Mouse (Mus musculus): Measurements from ENCODE around the gene Fam163a.
A peak's percentile ranks its signal among the peaks of the same experiment; 100 is the strongest.

The Fam163a gene

DNA sequence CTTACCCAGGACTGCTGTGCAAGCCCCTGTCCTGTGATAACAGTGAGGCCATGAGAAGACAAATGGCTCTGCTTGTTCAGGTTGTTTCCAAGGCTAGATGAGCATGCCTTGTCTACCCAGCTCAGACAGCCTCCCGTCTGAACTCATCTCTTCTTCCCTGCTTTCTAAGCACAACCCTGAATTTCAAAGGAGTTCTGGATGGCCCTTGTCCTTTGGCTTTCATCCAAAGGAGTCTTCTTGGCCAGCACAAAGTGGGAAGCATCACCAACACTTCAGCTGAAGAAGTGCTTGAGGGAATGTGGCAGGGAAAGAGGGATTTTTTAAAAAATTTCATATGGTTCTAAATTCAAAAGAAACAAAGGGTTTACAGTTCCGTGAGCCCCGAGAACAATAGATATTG lies 3.8 kb downstream of the Fam163a start:
- DNase-seq (ENCODE audit: low read depth, low spot score), result no peak

DNA sequence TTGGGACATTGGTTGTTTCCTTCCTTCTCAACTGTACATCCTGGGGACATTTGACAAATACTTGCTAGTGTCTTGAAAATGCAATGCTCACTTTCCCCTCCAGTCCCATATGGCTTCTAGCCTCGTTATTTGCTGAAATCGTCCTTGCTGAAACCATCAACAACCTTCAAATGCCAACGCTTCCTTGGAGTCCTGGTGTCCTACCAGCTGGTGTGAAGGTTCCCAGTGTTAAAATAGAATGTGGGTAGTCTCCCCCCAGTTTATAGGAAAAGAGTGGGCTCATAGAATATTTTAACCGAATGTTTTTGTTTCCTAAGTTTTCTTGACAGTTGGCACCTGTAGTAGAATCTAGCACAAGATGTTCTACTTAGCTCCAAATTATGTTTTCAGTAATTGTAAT lies 7.2 kb downstream of the Fam163a start:
- no peak for DNase-seq (ENCODE audit: low read depth, low spot score)

DNA sequence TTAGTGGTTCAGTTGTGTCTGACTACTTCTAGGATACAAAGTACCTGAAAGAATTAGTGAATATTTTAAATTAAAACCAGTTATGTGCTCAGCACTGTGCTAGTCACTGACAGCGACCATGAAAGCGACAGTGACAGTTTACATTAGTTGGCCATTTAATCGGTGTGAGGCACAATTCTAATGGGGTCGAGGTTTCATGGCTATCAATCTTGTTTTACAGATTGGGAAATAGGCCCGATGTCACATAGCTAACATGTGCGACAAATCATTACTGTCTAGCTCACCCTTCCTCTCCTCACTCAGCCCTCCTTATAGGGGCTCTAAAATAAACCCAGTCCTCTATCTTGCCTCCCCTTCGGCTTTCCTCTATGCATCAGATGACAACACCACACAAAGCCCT lies 11.5 kb downstream of the Fam163a start:
- DNase-seq (ENCODE audit: low read depth, low spot score), result no peak

DNA sequence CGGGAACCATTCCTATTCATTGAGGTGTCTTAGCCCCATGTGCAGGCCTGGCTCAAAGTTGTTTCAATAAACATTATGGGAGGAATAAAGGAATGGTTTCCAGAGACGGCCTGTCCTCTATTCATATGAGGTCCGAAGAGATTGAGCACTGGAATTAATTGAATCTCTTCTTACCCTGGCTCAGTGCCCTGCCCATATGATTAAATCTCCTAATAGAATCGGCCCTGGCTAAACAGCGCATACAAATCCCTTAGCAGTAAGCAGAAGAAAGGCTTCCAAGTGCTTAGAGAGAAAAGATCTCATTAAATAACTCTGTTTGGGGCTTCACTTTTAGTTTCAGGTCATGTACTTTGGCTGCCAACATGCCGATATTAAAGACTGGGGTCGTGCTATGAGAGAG lies 12.0 kb downstream of the Fam163a start:
- DNase-seq (ENCODE audit: low read depth, low spot score), result no peak

DNA sequence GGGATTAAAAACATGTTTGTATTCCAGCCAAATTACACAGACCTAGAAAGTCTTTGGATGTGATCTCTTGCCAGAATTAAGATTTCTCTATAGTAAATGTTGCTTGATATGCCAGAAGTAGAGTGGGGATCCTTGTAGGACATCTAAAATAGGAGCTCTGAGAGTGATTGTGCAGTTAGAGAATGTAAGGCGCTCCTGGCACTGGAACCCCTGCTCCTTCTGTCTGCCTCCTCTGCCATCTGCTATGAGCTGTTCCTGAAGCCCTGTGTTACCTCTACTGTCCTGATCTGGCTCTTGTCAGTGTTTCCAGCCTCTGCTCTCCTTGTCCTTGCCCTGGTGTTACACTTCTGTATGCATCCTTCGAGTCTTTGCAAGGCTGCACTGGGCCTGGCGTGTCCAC lies 18.2 kb downstream of the Fam163a start:
- no peak for DNase-seq (ENCODE audit: low read depth, low spot score)

DNA sequence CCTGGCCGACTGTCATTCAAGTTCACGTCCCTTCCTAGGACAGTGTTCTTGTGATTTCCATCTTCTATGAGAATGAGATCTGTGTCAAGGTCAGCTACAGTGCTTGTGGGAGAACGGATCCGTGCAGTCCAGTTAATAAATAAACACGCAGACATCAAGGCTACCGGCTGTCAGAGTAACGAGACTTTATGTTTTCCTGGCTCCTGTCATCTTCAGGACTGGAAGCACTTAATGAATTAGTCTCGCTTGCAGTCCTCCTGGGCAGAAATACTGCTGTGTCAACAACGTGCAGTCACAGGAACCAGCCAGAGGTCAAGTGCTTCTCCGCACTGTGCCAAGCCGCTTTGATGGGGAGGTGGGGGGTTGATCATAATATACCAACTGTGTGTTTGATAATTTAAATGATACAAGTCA lies 20.7 kb downstream of the Fam163a start:
- no peak for DNase-seq (ENCODE audit: low read depth, low spot score)

DNA sequence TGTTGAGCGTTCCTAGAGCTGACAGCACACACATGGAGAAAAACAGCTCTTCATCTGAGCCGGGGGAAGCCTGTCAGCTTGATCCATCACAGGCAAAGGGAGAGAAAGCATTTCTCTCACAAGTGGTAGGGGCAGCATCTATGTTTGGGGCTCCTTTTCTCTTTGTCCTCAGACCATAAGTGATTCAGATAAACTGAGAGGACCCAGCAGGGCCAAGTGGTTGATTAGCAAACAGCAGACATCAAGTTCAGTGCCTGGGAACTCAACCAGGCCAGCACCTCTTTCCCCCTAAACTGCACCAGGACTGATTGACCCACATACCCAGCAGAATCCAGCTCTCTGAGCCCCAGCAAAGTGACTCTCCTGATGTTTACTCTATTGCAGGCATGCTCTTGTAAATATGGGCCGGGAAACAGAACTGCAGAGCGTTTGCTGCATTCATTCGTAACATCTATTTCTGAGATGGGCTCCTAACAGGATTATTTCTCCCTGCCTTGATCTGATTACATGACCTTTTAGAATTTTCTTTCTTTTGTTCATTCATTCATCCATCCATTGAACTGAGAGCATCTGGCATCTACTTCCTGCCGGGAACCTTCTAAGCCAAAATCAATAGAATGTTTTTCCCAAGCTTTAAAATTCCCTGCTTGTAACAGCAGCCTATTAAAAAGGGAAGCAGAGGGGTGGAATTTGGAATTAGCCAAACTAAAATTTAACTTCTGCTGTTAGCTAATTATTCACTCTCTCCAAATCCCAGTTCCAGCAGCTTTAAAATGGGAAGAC lies 21.5 kb downstream of the Fam163a start:
- no peak for DNase-seq (ENCODE audit: low read depth, low spot score)

DNA sequence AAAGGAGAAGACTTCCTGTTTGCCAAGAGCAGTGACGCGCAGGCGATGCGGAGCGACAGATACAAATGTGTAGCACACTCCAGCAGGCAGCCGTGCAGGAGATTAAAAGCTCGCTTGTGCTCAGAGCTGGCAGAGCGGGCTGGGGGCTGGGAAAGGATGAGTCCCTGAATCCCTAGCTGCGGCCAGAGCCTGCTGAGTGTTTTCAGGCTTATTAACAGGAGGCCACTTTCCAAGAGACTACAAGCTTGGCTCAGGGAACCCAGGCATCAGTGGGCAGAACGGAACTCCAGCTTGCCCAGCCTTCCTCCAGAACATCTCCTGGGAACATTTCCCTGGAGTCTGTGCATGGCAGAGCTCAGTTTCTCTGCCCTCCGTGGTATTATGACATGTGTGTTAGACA lies 25.0 kb downstream of the Fam163a start:
- no peak for DNase-seq (ENCODE audit: low read depth, low spot score)

DNA sequence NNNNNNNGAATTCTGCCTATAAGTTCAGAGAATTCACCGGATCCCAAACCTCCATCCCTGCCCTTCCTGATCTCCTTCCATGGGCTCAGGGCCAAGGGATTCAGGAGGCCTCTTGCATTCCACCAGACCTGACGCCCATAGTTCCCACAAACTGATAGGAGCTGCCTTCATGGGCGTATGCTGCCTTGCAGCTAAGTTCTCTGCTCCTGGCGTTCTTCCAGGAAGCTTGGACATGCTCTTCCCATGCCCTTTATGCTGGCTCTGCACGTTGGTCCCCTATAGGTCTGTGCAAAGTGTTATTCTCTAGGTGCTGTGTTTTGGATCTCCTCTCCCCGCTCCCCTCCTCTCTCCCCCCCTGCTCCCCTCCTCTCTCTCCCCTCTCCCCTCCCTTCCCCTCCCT lies 36.1 kb downstream of the Fam163a start:
- DNase-seq (ENCODE audit: low read depth, low spot score), result no peak

DNA sequence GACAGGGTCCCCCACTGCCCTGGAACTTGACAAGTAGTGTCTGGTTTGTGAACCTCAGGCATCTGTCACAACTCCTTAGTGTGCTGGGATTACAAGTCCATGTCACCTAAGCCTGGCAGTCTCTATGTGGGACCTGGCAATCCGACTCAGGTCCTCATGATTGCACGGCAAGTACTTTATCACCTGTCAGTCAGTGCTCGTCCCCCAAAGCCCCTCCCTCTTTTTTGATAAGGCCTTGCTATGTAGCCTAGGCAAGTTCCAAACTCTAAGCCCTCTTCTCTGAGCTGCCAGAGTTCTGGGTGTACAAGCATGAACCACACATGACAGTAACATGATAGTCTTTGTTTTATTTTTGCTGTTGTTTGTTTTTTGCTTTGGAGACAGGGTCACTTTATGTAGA lies 88.1 kb downstream of the Fam163a start:
- DNase-seq (ENCODE audit: low read depth, low spot score), result no peak

DNA sequence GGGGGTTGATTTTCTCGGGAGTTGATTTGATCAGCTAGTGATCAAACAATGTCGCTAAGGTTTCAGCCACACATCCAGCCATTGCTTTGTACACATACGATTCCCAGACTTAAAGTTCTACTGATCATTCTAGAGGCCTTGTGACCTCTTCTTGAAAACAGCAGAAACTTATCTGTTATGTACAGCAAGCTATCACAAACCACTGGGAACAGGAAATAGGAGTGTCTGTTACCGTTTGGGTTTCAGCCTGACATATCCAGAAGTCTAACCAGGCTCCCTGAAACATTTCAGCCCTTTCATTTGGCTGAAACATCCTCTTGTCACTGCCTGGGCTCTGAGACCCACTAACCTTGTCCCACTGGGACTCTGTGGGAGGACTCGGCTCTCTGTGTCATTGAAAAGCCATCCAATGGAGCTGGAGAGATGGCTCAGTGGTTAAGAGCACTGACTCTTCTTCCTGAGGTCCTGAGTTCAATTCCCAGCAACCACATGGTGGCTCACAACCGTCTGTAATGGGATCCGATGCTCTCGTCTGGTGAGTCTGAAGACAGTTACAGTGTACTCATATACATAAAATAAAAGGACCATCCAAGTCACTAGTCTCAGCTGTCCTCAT lies 90.8 kb downstream of the Fam163a start:
- DNase-seq (ENCODE audit: low read depth, low spot score), result no peak

DNA sequence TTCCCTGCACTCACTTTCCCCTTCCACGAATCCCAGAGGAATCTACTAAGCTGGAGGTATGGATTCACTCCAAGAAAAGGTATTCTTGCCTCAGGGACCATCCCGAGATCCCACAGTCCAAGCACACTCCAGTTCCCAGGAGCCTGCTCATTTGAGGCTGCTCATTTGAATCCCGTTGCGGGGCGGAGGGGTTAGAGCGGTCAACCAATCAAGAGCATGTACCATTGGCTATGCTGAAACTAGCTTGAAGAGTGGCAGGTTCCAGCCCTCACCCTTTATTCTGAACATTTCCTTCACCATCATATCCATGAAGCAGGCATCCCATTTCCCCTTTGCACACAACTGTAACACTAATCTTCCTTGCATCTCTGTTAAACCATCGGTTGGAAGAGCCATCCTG lies 92.7 kb downstream of the Fam163a start:
- peak; percentile 27 for DNase-seq (ENCODE audit: low read depth, low spot score)

DNA sequence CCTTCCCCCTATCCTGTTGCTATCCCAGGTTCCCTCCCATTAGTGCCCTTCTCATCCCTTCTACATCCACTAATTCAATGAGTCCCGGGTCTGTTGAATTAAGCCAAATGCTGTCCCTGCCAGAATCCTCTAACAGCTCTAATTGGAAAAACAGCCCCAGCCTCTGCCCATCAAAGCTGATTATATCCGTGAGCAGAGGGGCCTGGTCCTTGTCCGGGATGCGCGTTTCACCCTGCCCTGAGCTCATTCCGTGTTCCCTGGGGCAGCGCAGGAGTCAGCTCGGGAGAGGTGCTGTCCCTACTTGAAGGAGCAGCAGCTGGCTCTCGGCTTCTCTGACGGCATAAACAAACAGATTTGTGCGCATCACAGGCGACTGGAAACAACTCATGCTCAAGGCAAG lies 93.1 kb downstream of the Fam163a start:
- DNase-seq (ENCODE audit: low read depth, low spot score), result no peak

DNA sequence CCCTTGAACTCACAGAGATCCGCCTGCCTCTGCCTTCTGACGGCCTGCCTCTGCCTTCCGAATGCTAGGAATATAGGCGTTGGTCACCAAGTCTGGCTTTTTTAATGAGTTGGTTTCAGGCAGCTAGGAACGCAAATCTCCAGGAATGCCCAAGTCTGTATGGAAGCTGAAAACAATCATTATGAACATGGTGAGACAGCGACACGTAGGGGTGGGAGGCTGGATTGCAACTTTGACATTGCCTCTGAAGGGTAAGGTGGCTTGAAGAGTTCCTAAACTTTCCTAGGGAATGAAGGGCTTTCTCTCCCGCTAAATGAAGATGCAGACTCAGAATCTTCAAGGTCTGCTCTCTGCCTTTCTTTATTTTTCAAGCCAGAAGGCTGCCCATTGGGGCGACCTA lies 93.7 kb downstream of the Fam163a start:
- peak; percentile 87 for DNase-seq (ENCODE audit: low read depth, low spot score)

DNA sequence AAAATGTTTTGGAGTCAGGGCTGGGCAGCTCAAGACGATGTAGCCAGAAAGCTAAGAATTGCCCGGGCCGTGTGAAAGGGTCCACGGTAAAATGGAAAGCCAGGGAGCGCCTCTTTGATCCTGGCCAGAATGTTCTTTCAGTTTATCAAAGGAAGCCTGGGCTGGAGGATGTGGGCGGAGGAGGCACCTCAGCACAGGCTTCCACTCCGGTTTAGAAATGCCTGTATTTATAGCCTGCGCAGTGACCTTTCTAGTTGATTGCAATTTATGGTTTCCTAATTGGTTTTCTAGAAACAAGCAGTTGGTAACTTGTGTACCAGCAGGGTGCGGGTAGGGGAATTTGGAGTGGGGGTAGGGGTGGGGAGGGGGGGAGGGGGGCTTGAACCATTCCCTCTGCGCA lies 96.4 kb downstream of the Fam163a start:
- peak; percentile 23 for DNase-seq (ENCODE audit: low read depth, low spot score)

DNA sequence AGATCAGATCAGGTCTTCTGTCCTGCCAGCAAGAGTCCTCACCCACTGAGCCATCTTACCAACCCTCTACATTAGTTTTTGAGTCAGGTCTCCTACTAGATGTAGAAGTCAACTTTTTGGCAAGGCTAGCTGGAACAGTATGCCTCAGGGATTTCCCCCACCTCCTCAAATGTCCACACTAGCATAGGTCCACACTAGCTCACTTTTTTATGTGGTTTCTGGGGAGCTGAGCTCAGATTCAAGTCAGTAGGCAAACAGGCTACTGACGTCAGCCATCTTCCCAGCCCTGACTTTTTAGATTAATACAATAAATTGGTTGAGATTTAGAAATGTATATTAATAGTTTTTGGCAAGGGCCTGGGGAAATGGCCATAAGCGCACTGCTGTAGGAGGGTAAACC lies 97.4 kb downstream of the Fam163a start:
- no peak for DNase-seq (ENCODE audit: low read depth, low spot score)

DNA sequence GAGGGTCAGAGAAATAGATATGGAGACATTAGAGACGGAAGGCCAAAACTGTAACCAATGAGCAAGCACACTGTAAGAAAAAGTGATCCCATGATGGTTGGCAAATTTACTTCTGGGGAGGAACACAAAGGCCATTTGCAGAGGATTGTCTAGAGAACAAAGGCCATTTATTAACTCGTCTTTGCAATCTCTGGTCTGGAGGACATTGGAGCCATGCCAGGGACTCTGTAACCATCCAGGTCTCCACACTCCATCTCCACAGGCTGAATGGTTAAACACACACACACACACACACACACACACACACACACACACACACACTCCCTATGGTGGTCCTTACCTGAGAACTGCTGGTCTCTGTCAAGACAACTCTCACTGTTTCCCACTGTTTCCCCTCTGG lies 99.4 kb downstream of the Fam163a start:
- DNase-seq (ENCODE audit: low read depth, low spot score), result no peak

DNA sequence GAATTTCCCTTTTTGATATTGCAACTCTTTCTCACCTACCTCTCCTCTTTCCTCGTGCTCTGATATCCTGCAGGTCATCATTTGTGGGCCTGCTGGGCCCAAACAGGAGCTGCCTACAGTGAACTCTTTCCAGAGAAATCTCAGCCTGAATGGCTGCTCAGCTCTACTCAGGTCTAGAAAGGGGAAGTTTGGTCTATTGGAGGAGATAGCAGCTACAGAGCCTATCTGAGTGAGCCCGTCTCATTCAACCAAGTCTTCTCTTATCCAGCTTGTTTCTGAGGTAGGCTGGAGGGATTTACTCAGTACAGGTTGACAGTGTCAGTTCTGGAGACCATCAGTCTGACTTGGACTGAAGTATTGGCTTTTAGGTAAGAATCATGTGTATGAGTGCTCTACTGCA lies 101.1 kb downstream of the Fam163a start:
- DNase-seq (ENCODE audit: low read depth, low spot score), result no peak

DNA sequence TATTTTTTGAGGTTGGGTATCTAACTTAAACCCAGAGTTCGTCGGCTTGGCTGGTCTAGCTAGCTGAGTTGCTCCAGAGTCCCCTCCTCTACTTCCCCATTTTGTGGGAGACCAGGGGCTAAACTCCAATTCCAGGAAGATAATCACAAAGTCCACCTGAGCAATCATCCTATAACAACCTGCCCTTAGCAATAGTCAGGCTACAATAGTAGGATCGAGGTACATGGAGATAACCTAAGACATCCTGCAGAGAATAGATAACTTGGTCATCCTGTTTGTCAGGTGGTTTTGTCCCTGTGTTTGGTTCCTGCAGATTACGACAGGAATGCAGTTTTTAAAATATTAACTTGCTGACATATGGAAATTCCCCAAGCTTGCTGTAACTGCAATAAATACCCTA lies 113.0 kb downstream of the Fam163a start:
- DNase-seq (ENCODE audit: low read depth, low spot score), result no peak

DNA sequence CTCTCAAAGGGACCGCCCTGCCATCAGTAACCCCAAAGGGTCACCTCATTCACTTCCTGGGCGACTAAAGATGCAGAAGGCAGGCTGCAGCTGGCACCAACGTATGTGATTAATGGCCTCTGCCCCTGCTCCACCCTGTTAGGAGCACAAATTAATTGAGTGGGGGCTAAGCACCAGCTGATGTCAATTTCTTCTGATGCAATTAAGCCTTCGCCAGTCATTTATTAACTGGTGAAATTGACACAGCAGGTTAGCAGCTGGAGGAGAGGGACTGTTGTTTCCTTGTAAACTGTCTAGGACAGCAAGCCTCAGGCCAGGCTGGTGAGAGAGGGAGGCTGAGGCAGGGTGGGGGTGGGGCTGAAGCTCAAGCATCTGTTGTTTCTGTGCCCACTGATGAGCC lies 114.8 kb downstream of the Fam163a start:
- DNase-seq (ENCODE audit: low read depth, low spot score), result no peak

DNA sequence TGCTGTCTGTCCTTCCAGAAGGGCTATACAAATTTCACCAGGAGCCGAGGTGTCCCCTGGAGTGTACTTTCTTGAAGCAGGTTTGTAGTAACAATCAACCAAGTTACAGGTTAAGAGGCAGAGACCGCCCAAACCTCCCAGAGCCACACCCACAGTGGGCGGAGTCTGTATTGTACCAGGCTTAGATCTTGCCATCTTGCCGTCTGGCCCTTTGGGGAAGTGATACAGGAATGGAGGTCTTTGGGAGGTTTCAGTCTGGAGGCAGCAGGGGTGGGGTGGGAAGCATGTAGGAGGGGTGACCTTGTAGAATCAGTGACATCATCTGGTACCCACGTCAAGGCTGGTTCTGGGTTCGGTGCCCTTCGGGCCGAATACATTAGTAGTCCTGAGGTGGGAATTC lies 115.3 kb downstream of the Fam163a start:
- peak; percentile 65 for DNase-seq (ENCODE audit: low read depth, low spot score)

DNA sequence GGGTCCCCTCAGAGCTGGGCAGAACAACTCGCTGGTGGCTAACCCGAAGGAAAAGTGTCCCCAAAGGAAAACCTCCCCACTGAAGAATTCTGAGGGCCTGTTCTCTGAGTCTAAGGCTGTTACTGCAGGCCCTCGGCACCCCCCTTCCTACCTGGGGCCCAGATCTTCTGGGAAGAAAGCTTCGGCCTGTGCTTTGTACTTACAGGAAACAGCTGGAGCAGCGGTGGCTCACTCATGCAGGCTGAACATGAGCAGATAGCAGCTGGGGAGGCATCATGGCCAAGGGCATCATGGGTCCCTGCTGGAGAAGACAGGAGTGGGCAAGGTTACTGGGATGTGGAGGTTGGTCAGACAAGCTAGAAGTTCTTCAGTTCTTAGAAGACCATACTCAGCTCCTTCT lies 117.2 kb downstream of the Fam163a start:
- no peak for DNase-seq (ENCODE audit: low read depth, low spot score)

DNA sequence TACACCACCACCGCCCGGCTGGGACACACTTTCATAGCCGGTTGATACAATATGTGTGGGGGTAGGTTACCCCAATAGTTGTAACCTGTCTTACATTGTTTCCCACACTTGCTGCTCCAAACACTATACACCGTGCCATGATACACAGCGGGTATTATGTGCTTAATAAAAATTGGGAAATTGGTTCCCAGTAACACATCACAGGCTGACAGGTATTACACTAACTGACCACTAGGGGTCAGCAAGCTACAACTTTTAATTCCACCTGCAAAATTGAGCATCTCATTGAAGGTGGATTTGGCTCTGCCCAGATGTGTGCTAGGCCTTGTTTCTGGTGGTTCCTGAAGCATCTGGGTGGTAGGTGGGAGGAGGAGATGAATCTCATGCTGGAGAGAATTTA lies 119.1 kb downstream of the Fam163a start:
- DNase-seq (ENCODE audit: low read depth, low spot score), result peak; percentile 54

DNA sequence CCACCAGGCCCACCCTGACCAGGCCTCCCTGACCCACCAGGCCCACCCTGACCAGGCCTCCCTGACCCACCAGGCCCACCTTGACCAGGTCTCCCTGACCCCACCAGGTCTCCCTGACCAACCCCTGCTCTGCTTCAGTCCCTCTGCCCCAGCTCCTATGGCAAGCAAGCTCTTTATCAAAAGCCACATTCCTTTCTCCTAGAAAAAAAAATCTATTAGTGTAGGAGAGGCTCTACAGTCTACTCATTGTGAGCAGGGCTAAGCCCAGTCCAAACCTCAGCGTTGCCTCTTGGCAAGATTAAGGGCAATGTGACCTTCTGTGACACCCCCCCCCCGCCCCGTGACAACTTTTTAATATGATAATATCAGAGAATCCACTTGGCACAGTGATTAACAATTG lies 120.2 kb downstream of the Fam163a start:
- DNase-seq (ENCODE audit: low read depth, low spot score), result no peak
